In genomic region chr11:70585457-70585856, GRCm38 (mm10) we compare ENCODE assay signal across 7 mouse cellular contexts. TPM values are rescaled to one million over a fixed set of nuclear protein-coding genes. Genes with fewer than 3 reads are reported as not detected.
DNase-seq lines count a peak whose midpoint lies in the region; ATAC-seq and TF ChIP-seq lines count a peak whose summit lies in the region.

No protein-coding gene starts in this region.

- no peak overlapping the region for H3K4me3 ChIP-seq in C2C12 (ENCODE audit: insufficient read depth, poor library complexity, severe bottlenecking)
- no peak overlapping the region for H3K4me3 ChIP-seq in forebrain, embryonic 14.5 days (ENCODE audit: low read depth, low read length)
- no peak overlapping the region for H3K4me3 ChIP-seq in hindbrain, embryonic 14.5 days (replicated peaks; ENCODE audit: low read length)
- H3K4me3 ChIP-seq in lung, embryonic 16.5 days (ENCODE audit: low read length), result no peak overlapping the region

- H3K9me3 ChIP-seq in forebrain, embryonic 14.5 days (replicated peaks; ENCODE audit: control insufficient read depth, low read length), result no peaks in the 10 kb centered on the region
- H3K9me3 ChIP-seq in hindbrain, embryonic 14.5 days (ENCODE audit: control insufficient read depth, low read length), result no peaks in the 10 kb centered on the region
- H3K9me3 ChIP-seq in lung, embryonic 16.5 days (ENCODE audit: control insufficient read depth, low read length), result no peaks in the 10 kb centered on the region

- no peaks in the 10 kb centered on the region for H3K27me3 ChIP-seq in C2C12 (ENCODE audit: control insufficient read depth, insufficient read depth, insufficient read length)
- H3K27me3 ChIP-seq in forebrain, embryonic 14.5 days (replicated peaks; ENCODE audit: control insufficient read depth, insufficient read depth, low read length), result no peaks in the 10 kb centered on the region
- H3K27me3 ChIP-seq in hindbrain, embryonic 14.5 days (ENCODE audit: control insufficient read depth, insufficient read depth, low read length), result no peaks in the 10 kb centered on the region
- no peaks in the 10 kb centered on the region for H3K27me3 ChIP-seq in lung, embryonic 16.5 days (ENCODE audit: control insufficient read depth, insufficient read depth, low read depth, low read length)

- no peaks in the 10 kb centered on the region for H3K36me3 ChIP-seq in C2C12 (ENCODE audit: control insufficient read depth, insufficient read depth)
- no peaks in the 10 kb centered on the region for H3K36me3 ChIP-seq in forebrain, embryonic 14.5 days (ENCODE audit: control insufficient read depth, insufficient read depth, low read length)
- no peaks in the 10 kb centered on the region for H3K36me3 ChIP-seq in hindbrain, embryonic 14.5 days (replicated peaks; ENCODE audit: control insufficient read depth, insufficient read depth)
- H3K36me3 ChIP-seq in lung, embryonic 16.5 days (ENCODE audit: control insufficient read depth, insufficient read depth, low read length), result no peaks in the 10 kb centered on the region

- H3K4me2 ChIP-seq in forebrain, embryonic 14.5 days (ENCODE audit: low read length), result no peak overlapping the region
- H3K4me2 ChIP-seq in hindbrain, embryonic 14.5 days (replicated peaks), result no peak overlapping the region
- H3K4me2 ChIP-seq in lung, embryonic 16.5 days (ENCODE audit: low read depth, low read length), result no peak overlapping the region

- H3K79me3 ChIP-seq in C2C12 (ENCODE audit: low read depth), result peaks cover 57% of the 10 kb centered on the region

- H3ac ChIP-seq in C2C12 (ENCODE audit: control insufficient read depth, insufficient read length, low read depth), result no peak overlapping the region

- WGBS in forebrain, embryonic 14.5 days, result 49% methylated on average over 7 of the region's 7 CpGs
- whole genome bisulfite sequencing in hindbrain, embryonic 14.5 days, result 52% methylated on average over 7 of the region's 7 CpGs
- WGBS in lung, embryonic 16.5 days, result 32% methylated on average over 7 of the region's 7 CpGs

- DNase-seq in adipocyte (ENCODE audit: low spot score), result peak; percentile 76
- peak; percentile 37 for DNase-seq in forebrain, embryonic 14.5 days (ENCODE audit: low spot score)
- no peak for DNase-seq in hindbrain, embryonic 14.5 days (ENCODE audit: low spot score)
- peak; percentile 66 for DNase-seq in urinary bladder, postnatal 25 days (ENCODE audit: low spot score)
- DNase-seq in spleen, postnatal 14 days (ENCODE audit: low spot score in 2 of 2), result no peak

- no peak for TF ChIP-seq CTCF in C2C12 (IDR thresholded peaks at IDR 0.05; ENCODE audit: control insufficient read depth, insufficient read depth, insufficient read length)

- H3K27ac ChIP-seq in forebrain, embryonic 14.5 days (ENCODE audit: low read depth, low read length), result peak overlapping the region; percentile 10; the same call in 1 of the 2 replicates
- H3K27ac ChIP-seq in hindbrain, embryonic 14.5 days, result peak overlapping the region; percentile 9; the same call in 1 of the 2 replicates
- H3K27ac ChIP-seq in lung, embryonic 16.5 days (ENCODE audit: low read length), result 0 out of 2 replicates have a peak overlapping the region, but pooled peaks have one; percentile 36

- no peak overlapping the region for H3K9ac ChIP-seq in forebrain, embryonic 14.5 days (ENCODE audit: low read length)
- H3K9ac ChIP-seq in hindbrain, embryonic 14.5 days, result no peak overlapping the region
- H3K9ac ChIP-seq in lung, embryonic 16.5 days (ENCODE audit: low read length), result no peak overlapping the region

- peaks cover 99% of the 10 kb centered on the region for H3K79me2 ChIP-seq in C2C12 (ENCODE audit: control insufficient read depth, insufficient read depth)

- no peak for ATAC-seq in forebrain, embryonic 14.5 days
- peak; percentile 57; the same call in 1 of the 2 replicates for ATAC-seq in hindbrain, embryonic 14.5 days (ENCODE audit: low FRiP score)
- ATAC-seq in lung, embryonic 16.5 days (ENCODE audit: low read depth), result peak; percentile 80

- peaks cover 7% of the 10 kb centered on the region for H3K4me1 ChIP-seq in forebrain, embryonic 14.5 days (ENCODE audit: control insufficient read depth, insufficient read depth, low read length)
- H3K4me1 ChIP-seq in hindbrain, embryonic 14.5 days (replicated peaks; ENCODE audit: control insufficient read depth, insufficient read depth, low read length), result peaks cover 15% of the 10 kb centered on the region; the same call in 1 of the 2 replicates
- peaks cover 28% of the 10 kb centered on the region for H3K4me1 ChIP-seq in lung, embryonic 16.5 days (replicated peaks; ENCODE audit: control insufficient read depth, insufficient read depth, low read length)

TF ChIP-seq in C2C12, 6 proteins besides CTCF, POLR2A, EP300 and RAD21:
- no peak for TF ChIP-seq MYOG (IDR thresholded peaks at IDR 0.05; ENCODE audit: control insufficient read depth, extremely low read depth, insufficient read length)
- TF ChIP-seq MAX (IDR thresholded peaks at IDR 0.05), result peak; percentile 72
- TF ChIP-seq MYOD1 (IDR thresholded peaks at IDR 0.05; ENCODE audit: control insufficient read depth, insufficient read length, low read depth), result peak; percentile 18
- TF ChIP-seq CEBPB (IDR thresholded peaks at IDR 0.05; ENCODE audit: low read depth), result no peak
- peak; percentile 50 for TF ChIP-seq USF1 (IDR thresholded peaks at IDR 0.05; ENCODE audit: low read depth)
- no peak for TF ChIP-seq FOSL1 (IDR thresholded peaks at IDR 0.05; ENCODE audit: insufficient read depth, low read length, poor library complexity, severe bottlenecking)

RNA-seq across cellular contexts. Expression of gene Mink1, which starts 22.8 kb away (rescaled TPM):
- polyA plus RNA-seq in C2C12 (2012; fragmentation: generic; extraction: Trizol), result 34.5 TPM
- 10.4 and 13.6 TPM in 2 replicates for polyA plus RNA-seq in forebrain, embryonic 14.5 days (2014; fragmentation: Nextera tagmentation; extraction: Ambion mirVana)
- 19.5 and 21.5 TPM in 2 replicates for polyA plus RNA-seq in hindbrain, embryonic 14.5 days (2014; fragmentation: Nextera tagmentation; extraction: Ambion mirVana)
- 10.3 and 10.5 TPM in 2 replicates for polyA plus RNA-seq in lung, embryonic 16.5 days (2015; fragmentation: Nextera tagmentation; extraction: Ambion mirVana)

RNA-seq across cellular contexts. Expression of gene 4930544D05Rik, which starts 30.2 kb away (rescaled TPM):
- polyA plus RNA-seq in C2C12 (2012; fragmentation: generic; extraction: Trizol), result not detected
- polyA plus RNA-seq in forebrain, embryonic 14.5 days (2014; fragmentation: Nextera tagmentation; extraction: Ambion mirVana), result not detected in 2 replicates
- not detected in 2 replicates for polyA plus RNA-seq in hindbrain, embryonic 14.5 days (2014; fragmentation: Nextera tagmentation; extraction: Ambion mirVana)
- polyA plus RNA-seq in lung, embryonic 16.5 days (2015; fragmentation: Nextera tagmentation; extraction: Ambion mirVana), result not detected in 2 replicates

RNA-seq across cellular contexts. Expression of gene Chrne, which starts 33.6 kb away (rescaled TPM):
- polyA plus RNA-seq in C2C12 (2012; fragmentation: generic; extraction: Trizol), result 0.08 TPM
- polyA plus RNA-seq in forebrain, embryonic 14.5 days (2014; fragmentation: Nextera tagmentation; extraction: Ambion mirVana), result not detected in 2 replicates
- not detected in 2 replicates for polyA plus RNA-seq in hindbrain, embryonic 14.5 days (2014; fragmentation: Nextera tagmentation; extraction: Ambion mirVana)
- 0.33 TPM in 1 of 2 replicates, not detected in the other for polyA plus RNA-seq in lung, embryonic 16.5 days (2015; fragmentation: Nextera tagmentation; extraction: Ambion mirVana)

RNA-seq across cellular contexts. Expression of gene Pld2, which starts 45.6 kb away (rescaled TPM):
- polyA plus RNA-seq in C2C12 (2012; fragmentation: generic; extraction: Trizol), result 9.3 TPM
- 4.8 and 5.8 TPM in 2 replicates for polyA plus RNA-seq in forebrain, embryonic 14.5 days (2014; fragmentation: Nextera tagmentation; extraction: Ambion mirVana)
- 14.2 and 16.4 TPM in 2 replicates for polyA plus RNA-seq in hindbrain, embryonic 14.5 days (2014; fragmentation: Nextera tagmentation; extraction: Ambion mirVana)
- polyA plus RNA-seq in lung, embryonic 16.5 days (2015; fragmentation: Nextera tagmentation; extraction: Ambion mirVana), result 12.5 and 13.1 TPM in 2 replicates

RNA-seq across cellular contexts. Expression of gene Gm40193, which starts 52.7 kb away (rescaled TPM):
- polyA plus RNA-seq in C2C12 (2012; fragmentation: generic; extraction: Trizol), result not detected
- not detected in 2 replicates for polyA plus RNA-seq in forebrain, embryonic 14.5 days (2014; fragmentation: Nextera tagmentation; extraction: Ambion mirVana)
- not detected in 2 replicates for polyA plus RNA-seq in hindbrain, embryonic 14.5 days (2014; fragmentation: Nextera tagmentation; extraction: Ambion mirVana)
- polyA plus RNA-seq in lung, embryonic 16.5 days (2015; fragmentation: Nextera tagmentation; extraction: Ambion mirVana), result not detected in 2 replicates

Comparison
In these comparisons a context has a peak if more than half of its experiments do, and no peak if none do; other contexts are left out.
1. DNase-seq: peak in adipocyte (single experiment), forebrain, embryonic 14.5 days (single experiment) and urinary bladder, postnatal 25 days (single experiment); none in hindbrain, embryonic 14.5 days (single experiment) and spleen, postnatal 14 days (0 of 2).
2. Peak in every context shown above with its lines, with median percentiles within 50 percentile points of each other: H3K27ac ChIP-seq.